Mouse (Mus musculus): ENCODE results near the gene Gm49342. TPM values are rescaled to one million over a fixed set of nuclear protein-coding genes. Genes with fewer than 3 reads are reported as not detected.
"Not testable (repeated sequence)": the region's sequence is repeated elsewhere in the genome, so short reads cannot be mapped to it uniquely, and the experiment has no call there.

Gm49342 gene
- total RNA-seq, 2 experiments from 2014 or later, result 11.1 to 13.0 TPM

- intact Hi-C loops (cut with DNase I), result no loop called here
- DNase-seq, result no peak
Observed at GRCm38 (mm10) chr14:50973700-50974099, 29.4 kb downstream of the Gm49342 start.

GRCm38 (mm10) chr14:50975001-50975400 lies 30.7 kb downstream of the Gm49342 start:
- intact Hi-C loops (cut with DNase I), result no loop called here
- DNase-seq, result no peak

- DNase-seq, result no peak
- intact Hi-C loops (cut with DNase I), result loop anchor here (1.0 to 2.0 kb wide), 2 partner anchors 46 to 88 kb away; no protein-coding TSS in a partner anchor
Observed at GRCm38 (mm10) chr14:50976674-50977073, 32.4 kb downstream of the Gm49342 start.

- intact Hi-C loops (cut with DNase I); DNase-seq: not testable (repeated sequence)
Observed at GRCm38 (mm10) chr14:50978451-50978850, 34.1 kb downstream of the Gm49342 start.

GRCm38 (mm10) chr14:50979631-50980030 lies 35.3 kb downstream of the Gm49342 start:
- no peak for DNase-seq
- intact Hi-C loops (cut with DNase I), result no loop called here

GRCm38 (mm10) chr14:50981207-50981606 lies 36.9 kb downstream of the Gm49342 start:
- intact Hi-C loops (cut with DNase I), result no loop called here
- DNase-seq, result no peak

- intact Hi-C loops (cut with DNase I), result no loop called here
- no peak for DNase-seq
Observed at GRCm38 (mm10) chr14:50981837-50982236, 37.5 kb downstream of the Gm49342 start.

- intact Hi-C loops (cut with DNase I), result no loop called here
- no peak for DNase-seq
Observed at GRCm38 (mm10) chr14:50987668-50988067, 43.4 kb downstream of the Gm49342 start.

- intact Hi-C loops (cut with DNase I), result no loop called here
- DNase-seq, result no peak
Observed at GRCm38 (mm10) chr14:50991037-50991436, 46.7 kb downstream of the Gm49342 start.

GRCm38 (mm10) chr14:50997088-50997487 lies 52.8 kb downstream of the Gm49342 start:
- intact Hi-C loops (cut with DNase I), result no loop called here
- no peak for DNase-seq

- intact Hi-C loops (cut with DNase I), result no loop called here
- no peak for DNase-seq
Observed at GRCm38 (mm10) chr14:50997999-50998666, 53.8 kb downstream of the Gm49342 start.

GRCm38 (mm10) chr14:51007152-51007801 lies 63.0 kb downstream of the Gm49342 start, which contains the start of gene Rnase10:
TSS of gene Rnase10 (plus strand) at chr14:51007751.
- DNase-seq, result no peak
- intact Hi-C loops (cut with DNase I), result no loop called here

GRCm38 (mm10) chr14:51007914-51008713 lies 63.8 kb downstream of the Gm49342 start:
- DNase-seq, result peak; percentile 64 to 73
- intact Hi-C loops (cut with DNase I), result no loop called here

- peak in 1 of 2 experiments; percentile 6 for DNase-seq
- intact Hi-C loops (cut with DNase I), result no loop called here
Observed at GRCm38 (mm10) chr14:51008781-51009180, 64.5 kb downstream of the Gm49342 start.

- DNase-seq, result no peak
- intact Hi-C loops (cut with DNase I), result no loop called here
Observed at GRCm38 (mm10) chr14:51009572-51009971, 65.3 kb downstream of the Gm49342 start.

Other genes starting within 250 kb of the Gm49342 start
- gene Olfr748, start 237.1 kb upstream of the Gm49342 start, total RNA-seq (2021), result not detected
- not detected for gene Olfr749, start 199.4 kb upstream of the Gm49342 start, total RNA-seq (2021)
- 10 to 100 TPM; 18.1 to 24.3 TPM for gene Ttc5, start 159.0 kb upstream of the Gm49342 start, total RNA-seq (2021)
- not detected for gene Ccnb1ip1, start 136.8 kb upstream of the Gm49342 start, total RNA-seq (2021)
- 10 to 100 TPM; 13.3 to 14.1 TPM for gene Parp2, start 136.7 kb upstream of the Gm49342 start, total RNA-seq (2021)
- 10 to 100 TPM; 10.4 to 15.5 TPM for gene Tep1, start 74.0 kb upstream of the Gm49342 start, total RNA-seq (2021)
- 10 to 100 TPM; 14.5 to 22.5 TPM for gene Klhl33, start 47.0 kb upstream of the Gm49342 start, total RNA-seq (2021)
- 10 to 100 TPM; 59.4 to 63.9 TPM for gene Osgep, start 19.6 kb upstream of the Gm49342 start, total RNA-seq (2021)
- gene Apex1, start 19.5 kb upstream of the Gm49342 start, total RNA-seq (2021), result 10 to 100 TPM; 26.3 to 29.4 TPM
- gene Pip4p1, start 13.7 kb upstream of the Gm49342 start, total RNA-seq (2021), result 10 to 100 TPM; 19.2 to 21.8 TPM
- 10 to 100 TPM; 15.6 to 17.3 TPM for gene Pnp, start 13.4 kb upstream of the Gm49342 start, total RNA-seq (2021)
- gene Pnp2, start 11.5 kb downstream of the Gm49342 start, total RNA-seq (2021), result 1 to 10 TPM in 1 of 2 experiments, under 1 TPM in 1; 0.39 to 1.2 TPM
- under 1 TPM in 1 of 2 experiments, not detected in 1; 0.22 TPM for gene Rnase10, start 63.2 kb downstream of the Gm49342 start, total RNA-seq (2021)
- not detected for gene Rnase9, start 97.4 kb downstream of the Gm49342 start, total RNA-seq (2021)
- not detected for gene Rnase11, start 105.6 kb downstream of the Gm49342 start, total RNA-seq (2021)
- gene Rnase12, start 113.1 kb downstream of the Gm49342 start, total RNA-seq (2021), result not detected
- not detected for gene Olfr750, start 129.9 kb downstream of the Gm49342 start, total RNA-seq (2021)
- 10 to 100 TPM; 45.7 to 58.6 TPM for gene Rnase4, start 146.6 kb downstream of the Gm49342 start, total RNA-seq (2021)
- 1 to 10 TPM; 5.8 to 6.5 TPM for gene Ang, start 146.6 kb downstream of the Gm49342 start, total RNA-seq (2021)
- gene Eddm3b, start 169.9 kb downstream of the Gm49342 start, total RNA-seq (2021), result not detected
- 1 to 10 TPM in 1 of 2 experiments, under 1 TPM in 1; 0.43 to 1.1 TPM for gene Rnase6, start 179.4 kb downstream of the Gm49342 start, total RNA-seq (2021)
- gene Rnase1, start 202.3 kb downstream of the Gm49342 start, total RNA-seq (2021), result not detected
- gene Rnase2b, start 217.7 kb downstream of the Gm49342 start, total RNA-seq (2021), result not detected

All from heart, postnatal 14 days (tissue).